Mouse (Mus musculus) forebrain, embryonic 15.5 days (tissue): ENCODE results near the gene Ano8. TPM values are rescaled to one million over a fixed set of nuclear protein-coding genes. Genes with fewer than 3 reads are reported as not detected.
"Not testable (repeated sequence)": the region's sequence is repeated elsewhere in the genome, so short reads cannot be mapped to it uniquely, and the experiment has no call there.

Source experiments
- ATAC-seq: fragments of 200-750 bp; cut with Nextera tagmentation; replicated peaks from 2 replicates; pipeline ENCODE4 v1.8.0; 2017; ENCODE audit warnings: mild to moderate bottlenecking, moderate TSS enrichment, moderate library complexity
- H3K27ac ChIP-seq: fragments of 300-500 bp; sonication (generic); replicated peaks from 2 replicates; pipeline ENCODE4 v1.5.1; 2015; ENCODE audit warnings: mild to moderate bottlenecking, inconsistent platforms
- H3K27me3 ChIP-seq: fragments of 300-500 bp; sonication (generic); 2 replicates; pipeline ENCODE4 v1.6.1; 2015; ENCODE audit warnings: inconsistent platforms
- H3K36me3 ChIP-seq: fragments of 300-500 bp; sonication (generic); 2 replicates; pipeline ENCODE4 v1.6.1; 2015; ENCODE audit warnings: mild to moderate bottlenecking, inconsistent platforms
- H3K4me1 ChIP-seq: fragments of 300-500 bp; sonication (generic); 2 replicates; pipeline ENCODE4 v1.6.1; 2015; ENCODE audit warnings: inconsistent platforms
- H3K4me2 ChIP-seq: fragments of 300-500 bp; sonication (generic); replicated peaks from 2 replicates; pipeline ENCODE4 v1.6.1; 2015; ENCODE audit warnings: mild to moderate bottlenecking, inconsistent platforms
- H3K4me3 ChIP-seq: fragments of 300-500 bp; sonication (generic); 2 replicates; pipeline ENCODE4 v1.5.1; 2015; ENCODE audit warnings: mild to moderate bottlenecking, inconsistent platforms
- H3K9ac ChIP-seq: fragments of 300-500 bp; sonication (generic); replicated peaks from 2 replicates; pipeline ENCODE4 v1.6.1; 2015; ENCODE audit warnings: mild to moderate bottlenecking, inconsistent platforms
- H3K9me3 ChIP-seq: fragments of 300-500 bp; sonication (generic); 2 replicates; pipeline ENCODE4 v1.6.1; 2016; ENCODE audit warnings: inconsistent platforms
- WGBS: fragments of 180-500 bp; shearing (Covaris S2); methylation state at CpG from one replicate; pipeline ENCODE4 v1.1.7; 2015; ENCODE audit warnings: mixed read lengths; 5-methylcytosine and 5-hydroxymethylcytosine counted together
- polyA plus RNA-seq: library from polyadenylated mRNA; unstranded; fragments of >200 nt; fragmentation: Nextera tagmentation; extraction: Ambion mirVana; gene quantifications from 2 replicates; pipeline ENCODE4 v1.2.1, GENCODE M21; 2015

The Ano8 gene
- 9.4 and 9.8 TPM in 2 replicates for polyA plus RNA-seq

GRCm38 (mm10) chr8:71485142-71486135 is at the start of gene Ano8:
Gene Ano8, minus strand, starts transcription at chr8:71485963.
- peak within 1 kb of the TSS; percentile 99 for H3K9ac ChIP-seq
- ATAC-seq: peak; percentile 81
- peaks cover 75% of the 10 kb centered on the region for H3K4me1 ChIP-seq
- H3K36me3 ChIP-seq: peaks cover 33% of the 10 kb centered on the region
- peak within 1 kb of the TSS; percentile 97 for H3K4me3 ChIP-seq
- peak within 1 kb of the TSS; percentile 91 for H3K27ac ChIP-seq
- H3K27me3 ChIP-seq: no peaks in the 10 kb centered on the region
- peak within 1 kb of the TSS; percentile 75 for H3K4me2 ChIP-seq
- no peaks in the 10 kb centered on the region for H3K9me3 ChIP-seq
- 5% methylated on average over 57 of the region's 58 CpGs for WGBS

GRCm38 (mm10) chr8:71534263-71534810 is 48.6 kb upstream of the Ano8 start:
- WGBS: 53% methylated on average over 3 of the region's 3 CpGs
- Histone ChIP-seq H3K27me3 (peaks cover 18% of the 10 kb centered on the region), H3K4me2 (no peak overlapping the region), H3K4me3 (no peak overlapping the region), H3K27ac (no peak overlapping the region), H3K9me3 (no peaks in the 10 kb centered on the region), H3K4me1 (peaks cover 11% of the 10 kb centered on the region), H3K9ac (no peak overlapping the region), H3K36me3 (no peaks in the 10 kb centered on the region)
- no peak for ATAC-seq

DNA sequence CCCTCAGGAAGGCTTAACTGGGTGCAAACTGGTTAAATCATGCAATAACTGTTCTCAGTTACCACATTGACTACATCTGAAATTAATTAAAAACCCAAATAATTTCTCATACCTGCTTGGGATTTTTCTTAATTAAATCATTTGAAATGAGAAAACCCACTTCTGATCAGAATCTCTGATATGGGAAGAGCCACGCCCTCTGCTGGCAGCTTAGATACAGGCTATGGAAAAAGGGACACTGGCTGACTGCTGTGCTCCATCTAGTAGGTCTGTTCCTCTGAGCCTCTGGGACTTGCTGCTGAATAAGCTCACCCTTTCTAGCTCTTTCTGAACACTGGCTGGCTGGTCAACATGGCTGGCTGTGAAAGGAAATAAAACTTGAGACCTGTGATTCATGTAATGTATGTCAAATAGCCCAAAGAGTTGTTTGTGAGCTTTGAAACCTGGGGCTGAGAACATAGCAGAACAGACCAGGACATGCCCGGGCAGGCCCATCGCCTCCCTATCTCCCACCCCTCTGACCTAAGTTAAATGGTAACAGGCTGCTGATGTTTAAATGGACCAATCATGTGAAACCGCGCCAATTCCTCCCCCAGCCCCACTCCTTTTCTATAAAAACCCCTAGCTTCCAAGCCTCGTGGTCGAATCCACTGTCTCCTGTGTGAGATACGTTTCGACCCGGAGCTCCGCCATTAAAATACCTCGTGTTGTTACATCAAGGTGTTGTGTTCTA is 45.1 kb upstream of the Ano8 start:
- not testable (repeated sequence) for H3K27ac ChIP-seq, H3K36me3 ChIP-seq

GRCm38 (mm10) chr8:71528362-71529073 is 42.8 kb upstream of the Ano8 start:
- 88% methylated on average over 11 of the region's 11 CpGs for WGBS
- Histone ChIP-seq H3K4me3 (no peak overlapping the region), H3K27me3 (peaks cover 33% of the 10 kb centered on the region), H3K27ac (peak overlapping the region; percentile 40; the same call in 1 of the 2 replicates), H3K4me1 (peaks cover 4% of the 10 kb centered on the region; the same call in 1 of the 2 replicates), H3K4me2 (no peak overlapping the region), H3K9ac (no peak overlapping the region), H3K9me3 (no peaks in the 10 kb centered on the region), H3K36me3 (no peaks in the 10 kb centered on the region)
- ATAC-seq: no peak

More for the DNA sequence above, 45.1 kb upstream of the Ano8 start:
- not testable (repeated sequence) for ATAC-seq, H3K9me3 ChIP-seq, H3K4me3 ChIP-seq, H3K4me2 ChIP-seq, H3K9ac ChIP-seq, H3K4me1 ChIP-seq
- 83% methylated on average over 6 of the region's 12 CpGs for WGBS
- H3K27me3 ChIP-seq: peaks cover 12% of the 10 kb centered on the region

GRCm38 (mm10) chr8:71527162-71527870 is 41.6 kb upstream of the Ano8 start:
- H3K4me2 ChIP-seq: no peak overlapping the region
- H3K4me1 ChIP-seq: peaks cover 4% of the 10 kb centered on the region; the same call in 1 of the 2 replicates
- no peak overlapping the region for H3K9ac ChIP-seq
- peaks cover 35% of the 10 kb centered on the region for H3K27me3 ChIP-seq
- no peak for ATAC-seq
- no peaks in the 10 kb centered on the region for H3K36me3 ChIP-seq
- H3K4me3 ChIP-seq: no peak overlapping the region
- WGBS: 42% methylated on average over 3 of the region's 3 CpGs
- no peak overlapping the region for H3K27ac ChIP-seq
- H3K9me3 ChIP-seq: no peaks in the 10 kb centered on the region

GRCm38 (mm10) chr8:71526272-71526671 is 40.5 kb upstream of the Ano8 start:
- Histone ChIP-seq H3K4me3 (no peak overlapping the region), H3K27me3 (peaks cover 35% of the 10 kb centered on the region), H3K27ac (no peak overlapping the region), H3K36me3 (no peaks in the 10 kb centered on the region), H3K4me1 (peaks cover 9% of the 10 kb centered on the region; the same call in 1 of the 2 replicates), H3K4me2 (no peak overlapping the region), H3K9ac (no peak overlapping the region), H3K9me3 (no peaks in the 10 kb centered on the region)
- ATAC-seq: no peak
- 4% methylated on average over 6 of the region's 6 CpGs for WGBS

DNA sequence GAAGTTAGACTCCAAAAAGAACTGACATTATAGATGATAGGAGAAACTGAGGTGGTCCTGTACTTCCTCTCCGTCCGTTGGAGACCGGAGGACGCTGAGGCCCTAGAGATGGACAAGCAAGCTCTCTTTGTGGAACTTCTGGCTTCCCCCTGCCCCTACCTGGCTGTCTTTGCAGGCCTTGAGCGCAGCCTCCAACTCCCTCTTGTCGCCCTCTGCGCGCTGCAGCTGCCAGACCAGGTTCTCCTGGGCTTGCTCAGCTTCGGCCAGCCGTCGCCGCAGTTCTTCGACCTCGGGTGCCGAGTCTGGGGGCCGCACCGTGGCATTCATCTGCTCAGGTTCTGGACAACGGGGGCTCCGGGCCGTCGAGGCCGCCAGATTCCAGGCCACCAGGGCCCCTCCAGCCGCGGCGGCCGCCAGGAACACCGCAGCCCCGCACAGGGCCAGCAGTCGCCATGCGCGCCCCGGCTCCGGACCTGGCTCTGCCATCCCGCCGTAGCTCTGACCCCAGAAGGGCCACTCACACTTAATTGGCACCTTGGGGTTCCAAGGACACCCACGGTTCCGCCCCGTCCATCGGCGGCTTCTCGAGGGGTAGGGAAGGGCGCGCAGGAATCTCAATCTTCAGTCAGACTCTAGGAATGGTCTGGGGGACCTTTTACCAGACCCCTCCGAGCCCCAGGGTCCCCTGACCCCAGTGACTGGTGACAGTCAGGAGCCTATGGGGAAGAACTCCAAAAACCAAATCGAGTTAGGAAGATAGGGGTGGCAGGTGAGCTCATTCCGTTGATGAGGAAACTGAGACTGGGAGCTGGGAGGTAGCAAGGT is 39.7 kb upstream of the Ano8 start, which contains the start of gene Ccdc194:
TSS of gene Ccdc194 (minus strand) at position 486 of the 825 bp plus-strand sequence.
- WGBS: 7% methylated on average over 46 of the region's 46 CpGs
- no peak within 1 kb of the TSS for H3K4me2 ChIP-seq
- peaks cover 35% of the 10 kb centered on the region for H3K27me3 ChIP-seq

DNA sequence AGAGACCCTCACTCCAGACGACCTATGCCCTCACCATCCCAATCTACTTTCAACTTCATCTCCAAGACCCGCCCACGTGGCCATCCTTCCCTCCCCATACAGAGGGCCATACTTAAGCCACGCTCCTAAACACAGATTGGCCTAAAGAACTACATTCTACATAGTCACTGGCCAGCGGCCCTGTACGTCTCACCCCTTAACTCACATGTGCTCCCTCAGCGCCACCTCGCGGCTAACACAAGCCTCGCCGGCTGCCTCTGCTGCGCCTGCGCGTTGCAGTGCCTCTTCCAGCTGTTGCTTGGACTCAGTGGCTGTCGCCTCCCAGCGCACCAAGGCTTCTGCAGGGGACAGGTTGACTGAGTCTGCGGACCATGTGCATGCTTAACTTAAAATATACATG is 35.9 kb upstream of the Ano8 start:
- Histone ChIP-seq H3K27me3 (peaks cover 33% of the 10 kb centered on the region), H3K36me3 (no peaks in the 10 kb centered on the region), H3K9me3 (no peaks in the 10 kb centered on the region), H3K27ac (no peak overlapping the region), H3K4me3 (no peak overlapping the region), H3K4me2 (no peak overlapping the region; the same call in 1 of the 2 replicates), H3K4me1 (peaks cover 9% of the 10 kb centered on the region; the same call in 1 of the 2 replicates), H3K9ac (no peak overlapping the region)
- peak; percentile 55 for ATAC-seq
- WGBS: 3% methylated on average over 17 of the region's 17 CpGs

More for the DNA sequence above, 39.7 kb upstream of the Ano8 start, which contains the start of gene Ccdc194:
- no peak within 1 kb of the TSS for H3K27ac ChIP-seq
- no peak for ATAC-seq
- H3K4me3 ChIP-seq: no peak within 1 kb of the TSS
- no peak within 1 kb of the TSS for H3K9ac ChIP-seq
- H3K36me3 ChIP-seq: no peaks in the 10 kb centered on the region
- peaks cover 9% of the 10 kb centered on the region; the same call in 1 of the 2 replicates for H3K4me1 ChIP-seq
- H3K9me3 ChIP-seq: no peaks in the 10 kb centered on the region

DNA sequence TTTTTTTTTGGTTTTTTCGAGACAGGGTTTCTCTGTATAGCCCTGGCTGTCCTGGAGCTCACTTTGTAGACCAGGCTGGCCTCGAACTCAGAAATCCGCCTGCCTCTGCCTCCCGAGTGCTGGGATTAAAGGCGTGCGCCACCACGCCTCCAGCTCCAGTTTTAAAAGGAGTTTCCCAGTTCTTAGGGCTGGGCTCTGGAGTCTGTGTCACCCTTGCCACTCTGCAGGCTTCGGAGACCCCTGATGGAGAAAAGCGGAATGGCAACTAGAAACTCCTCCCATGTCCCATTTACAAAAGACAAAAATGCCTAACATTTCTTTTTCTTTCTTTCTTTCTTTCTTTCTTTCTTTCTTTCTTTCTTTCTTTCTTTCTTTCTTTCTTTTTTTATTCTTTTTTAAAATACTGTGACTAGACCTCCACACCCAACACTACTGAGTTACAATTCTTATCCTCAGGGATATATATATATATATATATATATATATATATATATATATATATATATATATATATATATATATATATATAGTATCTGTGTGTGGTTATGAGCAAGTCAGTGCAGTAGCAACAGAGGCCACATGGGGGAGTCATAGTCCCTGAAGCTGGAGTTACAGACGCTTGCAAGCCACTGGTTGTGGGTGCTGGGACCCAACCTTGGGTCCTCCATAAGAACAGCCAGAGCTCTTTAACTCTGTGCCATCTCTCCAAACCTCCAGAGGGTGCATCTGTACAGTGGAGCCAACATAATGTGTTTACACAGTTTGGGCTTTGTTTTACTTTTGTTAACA is 33.5 kb upstream of the Ano8 start:
- H3K27me3 ChIP-seq: peaks cover 11% of the 10 kb centered on the region; the same call in 1 of the 2 replicates
- not testable (repeated sequence) for H3K4me2 ChIP-seq, H3K4me3 ChIP-seq, H3K27ac ChIP-seq, H3K9me3 ChIP-seq, H3K36me3 ChIP-seq, ATAC-seq, H3K9ac ChIP-seq, H3K4me1 ChIP-seq
- 30% methylated on average over 9 of the region's 10 CpGs for WGBS
